Mouse (Mus musculus): ENCODE measurements around the gene Dock8.

Gene Dock8

DNA sequence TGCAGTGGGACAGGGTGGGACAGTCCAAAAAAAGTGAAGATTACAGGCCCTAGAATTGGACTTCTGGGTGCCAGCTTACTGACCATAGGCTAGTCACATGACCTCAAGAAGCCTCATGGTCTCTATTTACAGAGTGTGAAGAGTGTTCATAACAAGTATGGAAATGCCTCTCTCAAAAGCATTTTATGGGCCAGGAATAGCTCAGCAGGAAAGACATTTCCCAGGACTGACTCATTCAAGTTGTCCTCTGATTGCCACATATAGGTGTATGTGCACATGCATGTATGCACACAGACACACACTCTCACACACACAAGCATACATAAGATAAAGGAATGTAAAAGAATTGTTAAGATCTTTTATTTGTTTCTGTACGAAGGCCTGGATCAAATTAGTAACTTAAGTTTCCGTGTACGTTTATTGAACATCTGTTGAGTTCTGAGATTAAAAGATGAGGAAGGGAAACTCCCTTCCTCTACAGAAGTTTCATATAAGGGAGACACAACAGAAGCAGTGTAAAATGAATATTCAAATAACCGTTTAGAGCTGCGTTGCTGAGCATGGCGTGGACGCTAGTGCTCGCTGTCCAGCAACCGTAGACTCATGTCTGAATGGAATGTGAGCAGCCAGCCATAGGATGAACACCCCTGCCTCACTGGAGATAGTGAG is 63.0 kb downstream of the Dock8 start:
- DNase-seq (ENCODE audit: low spot score) = no peak

DNA sequence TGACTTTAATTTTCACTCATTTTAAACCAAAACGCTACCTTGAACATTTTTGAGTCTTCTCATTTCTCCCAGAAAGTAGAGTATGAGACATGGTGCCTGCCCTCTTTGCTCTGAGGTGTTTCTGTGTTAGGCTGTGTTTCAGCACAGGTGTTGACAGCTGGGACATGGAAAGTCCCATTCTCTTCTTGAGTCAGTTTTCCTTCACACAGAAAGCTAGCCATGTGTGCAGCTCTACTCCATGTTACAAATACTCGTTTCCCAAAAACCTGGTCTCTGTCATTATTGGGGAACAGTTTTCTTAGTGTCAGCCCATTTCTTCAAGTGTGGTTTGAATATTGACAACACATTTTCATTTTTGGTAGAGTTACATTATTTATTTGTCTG is 63.5 kb downstream of the Dock8 start:
- DNase-seq (ENCODE audit: low spot score) = no peak

DNA sequence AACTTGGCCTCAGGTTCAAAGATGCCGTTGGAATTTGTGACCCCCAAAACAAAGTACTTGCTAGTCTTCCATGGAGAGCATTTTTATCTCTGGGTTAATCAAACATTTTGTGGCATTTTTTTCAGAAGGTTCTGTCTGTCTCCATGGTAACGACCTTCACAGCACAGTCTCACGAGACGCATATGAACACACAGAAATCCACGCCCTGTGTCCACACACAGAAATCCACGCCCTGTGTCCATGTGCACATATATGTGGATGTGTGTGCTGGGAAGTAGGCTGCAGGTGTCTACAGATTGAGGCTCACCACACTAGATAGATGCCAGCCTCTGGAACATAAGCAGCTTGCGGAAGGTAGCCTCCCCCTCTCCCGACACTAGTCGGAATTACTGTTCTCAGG is 66.9 kb downstream of the Dock8 start:
- no peak for DNase-seq (ENCODE audit: low spot score)

DNA sequence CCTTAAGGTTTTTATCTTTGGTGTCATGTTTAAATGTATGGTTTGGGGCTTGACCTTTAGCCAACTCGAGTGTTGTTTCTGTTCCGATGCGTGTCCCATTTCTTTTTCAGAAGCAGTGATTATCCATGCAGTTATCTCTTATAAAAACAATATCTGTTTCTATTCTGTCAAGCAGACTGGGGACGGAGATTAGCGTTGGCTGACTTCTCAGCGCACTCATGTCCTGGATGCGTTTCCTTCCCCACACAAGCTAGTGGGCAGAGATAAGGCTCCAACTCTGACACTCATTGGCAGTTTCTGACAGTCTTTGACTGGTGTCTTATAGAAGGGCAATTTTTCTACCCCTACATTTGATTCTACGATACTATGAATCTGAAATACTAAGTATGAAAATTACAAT is 69.2 kb downstream of the Dock8 start:
- no peak for DNase-seq (ENCODE audit: low spot score)

DNA sequence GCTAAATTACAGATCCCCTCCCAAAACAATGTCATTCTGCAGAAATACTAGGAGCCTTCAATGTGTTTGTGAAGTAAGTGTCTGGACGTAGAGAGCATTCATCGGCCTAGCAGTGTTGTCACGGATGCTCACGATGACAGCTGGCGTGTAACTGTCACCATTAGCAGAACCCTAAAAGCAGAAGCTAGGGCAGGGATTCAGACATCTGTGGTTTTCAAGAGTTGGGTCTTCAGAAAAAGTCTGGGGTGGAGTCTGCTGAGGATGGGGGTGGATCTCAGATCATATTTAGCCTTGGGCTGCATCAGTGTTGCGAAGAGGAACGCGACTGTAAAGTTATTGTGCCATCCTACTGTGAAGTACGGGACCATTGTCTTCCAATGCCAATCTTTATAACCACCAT is 73.2 kb downstream of the Dock8 start:
- no peak for DNase-seq (ENCODE audit: low spot score)

DNA sequence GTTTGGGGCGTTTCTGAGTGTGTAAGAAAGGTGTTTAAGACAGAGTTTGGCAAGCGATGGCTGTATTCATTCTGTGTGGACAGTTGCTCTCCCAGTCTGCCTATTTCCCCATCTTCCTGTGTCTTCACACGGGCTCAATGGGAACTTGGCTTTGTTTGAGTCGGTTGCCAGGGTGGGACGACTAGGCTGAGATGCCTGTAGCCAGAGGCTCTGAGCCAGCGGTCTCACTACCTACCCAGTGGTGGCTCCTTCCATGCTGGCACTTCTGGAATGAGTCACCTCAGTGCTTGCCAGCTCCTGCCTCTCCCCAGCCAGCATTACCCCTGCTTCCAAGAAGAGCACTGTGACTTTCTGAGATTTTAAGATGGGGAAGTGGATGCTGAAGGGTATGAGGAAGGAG is 75.4 kb downstream of the Dock8 start:
- no peak for DNase-seq (ENCODE audit: low spot score)

DNA sequence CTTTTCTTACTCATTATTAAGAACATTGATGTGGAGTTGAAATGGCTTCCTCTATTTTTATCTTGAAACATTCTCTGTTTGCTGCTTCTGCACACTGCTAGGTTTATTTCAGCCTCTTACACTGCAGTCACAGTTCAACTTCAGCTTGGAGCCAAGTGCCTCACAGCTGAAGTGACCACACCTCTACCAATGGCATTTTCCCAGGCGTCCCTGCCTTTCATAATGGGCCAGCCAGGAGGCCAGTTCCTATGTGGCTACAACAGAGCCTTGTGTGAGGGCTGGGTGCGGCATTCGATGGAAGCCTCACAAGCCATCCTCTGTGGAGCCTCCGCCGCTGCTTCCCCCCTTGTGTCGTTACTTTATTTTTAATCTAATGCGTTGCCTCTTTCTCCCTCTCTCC is 78.3 kb downstream of the Dock8 start:
- DNase-seq (ENCODE audit: low spot score) = no peak

DNA sequence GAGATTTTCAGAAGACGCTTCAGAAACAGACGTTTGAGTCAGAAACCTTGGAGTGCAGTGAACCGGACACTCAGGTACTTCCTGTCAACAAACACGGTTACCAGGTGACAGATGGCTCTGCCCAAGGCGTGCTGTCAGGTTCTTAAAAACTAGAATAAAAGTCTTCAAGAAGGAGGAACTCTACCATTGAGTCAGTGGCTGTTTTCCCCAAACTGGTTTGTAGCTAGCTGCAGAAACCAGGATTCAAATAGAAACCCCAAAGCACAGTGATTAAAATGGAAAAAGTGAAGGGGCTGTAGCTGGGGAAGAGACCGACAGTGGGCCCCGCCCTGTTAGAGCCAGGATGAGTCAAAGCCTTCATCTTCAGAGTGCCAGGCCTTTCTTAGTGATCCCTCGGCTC is 78.8 kb downstream of the Dock8 start:
- DNase-seq (ENCODE audit: low spot score) = no peak

DNA sequence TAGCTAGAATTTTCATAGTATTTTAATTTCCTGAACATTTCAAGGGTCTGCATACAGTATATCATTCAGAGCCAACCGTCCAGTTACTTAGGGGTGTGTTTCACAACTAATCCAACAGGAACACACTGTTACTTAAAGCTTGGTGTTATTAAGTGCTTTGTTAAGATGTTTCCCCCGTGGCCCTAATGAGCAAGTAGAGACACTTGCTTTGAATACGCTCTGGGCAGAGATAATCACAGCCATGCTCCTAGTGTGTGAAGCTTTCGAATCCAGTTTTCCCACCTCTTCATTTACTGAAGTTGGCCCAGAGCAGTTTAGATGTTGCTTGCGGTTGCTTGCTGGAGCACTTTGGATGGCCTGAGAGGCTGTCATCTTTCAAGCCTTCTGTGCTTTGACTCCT is 80.8 kb downstream of the Dock8 start:
- no peak for DNase-seq (ENCODE audit: low spot score)

DNA sequence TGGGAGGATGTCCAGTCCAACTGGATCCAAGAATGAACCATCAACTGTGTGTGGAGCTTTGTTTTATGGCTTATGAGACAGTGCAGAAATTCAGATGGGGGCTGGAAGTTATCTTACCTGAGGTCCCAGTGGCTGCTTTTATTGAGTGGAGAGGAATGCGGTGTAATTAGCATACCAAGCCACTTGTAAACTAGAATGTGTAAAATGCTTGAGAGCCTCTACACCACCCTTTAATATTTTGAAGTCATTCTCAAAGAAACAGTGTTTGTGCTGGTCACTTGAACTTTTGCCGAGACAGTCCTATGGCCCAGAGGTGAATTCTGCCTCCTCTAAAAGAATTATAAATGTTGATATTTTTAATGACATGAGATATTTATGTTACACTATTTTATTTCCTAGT is 83.5 kb downstream of the Dock8 start:
- no peak for DNase-seq (ENCODE audit: low spot score)

DNA sequence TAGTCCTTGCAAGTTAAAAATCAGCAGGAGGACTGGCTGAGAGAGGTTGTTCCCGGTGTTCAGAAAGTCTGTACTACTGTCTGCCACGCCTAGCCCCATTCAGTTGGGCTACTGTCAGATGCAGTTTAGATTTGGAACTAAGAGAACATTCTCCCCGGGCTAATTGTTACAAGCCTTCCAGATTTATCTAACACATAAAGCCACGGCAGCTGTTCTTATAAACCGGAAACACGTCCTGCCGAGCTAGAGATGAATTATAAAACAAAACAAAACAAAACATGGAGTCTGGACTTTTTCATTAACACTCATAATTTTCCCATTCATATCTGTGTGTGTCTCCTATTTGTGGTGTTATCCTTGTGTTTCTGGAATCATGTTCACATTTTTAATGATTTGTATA is 87.8 kb downstream of the Dock8 start:
- no peak for DNase-seq (ENCODE audit: low spot score)

DNA sequence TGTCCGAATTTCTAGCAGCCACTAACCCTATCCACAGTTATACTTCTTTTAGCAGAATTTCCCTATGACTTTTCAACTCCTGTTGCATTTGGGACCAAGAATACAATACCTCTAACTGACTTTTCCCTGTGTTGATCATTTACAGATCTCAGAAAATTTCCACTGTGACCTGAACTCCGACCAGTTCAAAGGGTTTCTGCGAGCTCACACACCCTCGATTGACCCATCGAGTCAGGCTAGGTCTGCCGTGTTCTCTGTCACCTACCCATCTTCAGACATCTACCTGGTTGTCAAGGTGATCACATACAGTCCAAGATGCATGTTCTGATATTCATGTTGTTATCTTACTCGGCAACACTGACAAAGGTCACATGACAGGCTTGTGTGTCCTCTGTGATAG is 90.4 kb downstream of the Dock8 start:
- DNase-seq (ENCODE audit: low spot score) = no peak

DNA sequence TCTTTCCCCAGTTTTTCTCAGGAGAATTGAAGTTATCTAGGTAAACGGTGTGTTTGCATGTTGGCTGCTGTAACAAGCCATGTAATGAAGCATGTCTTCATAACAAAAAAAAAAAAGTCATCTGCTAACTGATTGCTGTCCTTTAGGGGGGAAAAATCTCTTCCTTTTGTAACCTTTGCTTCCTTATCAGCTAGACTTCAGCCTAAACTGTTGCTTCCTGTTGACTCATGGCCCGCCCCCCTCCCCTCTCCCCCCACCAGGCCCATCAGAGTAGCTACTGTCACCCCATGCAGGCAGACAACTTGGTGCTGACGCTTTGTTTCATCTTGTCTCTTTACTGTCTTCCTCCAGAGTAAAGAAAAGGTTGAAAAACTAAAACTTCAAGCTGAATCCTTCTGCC is 95.8 kb downstream of the Dock8 start:
- DNase-seq (ENCODE audit: low spot score) = no peak

DNA sequence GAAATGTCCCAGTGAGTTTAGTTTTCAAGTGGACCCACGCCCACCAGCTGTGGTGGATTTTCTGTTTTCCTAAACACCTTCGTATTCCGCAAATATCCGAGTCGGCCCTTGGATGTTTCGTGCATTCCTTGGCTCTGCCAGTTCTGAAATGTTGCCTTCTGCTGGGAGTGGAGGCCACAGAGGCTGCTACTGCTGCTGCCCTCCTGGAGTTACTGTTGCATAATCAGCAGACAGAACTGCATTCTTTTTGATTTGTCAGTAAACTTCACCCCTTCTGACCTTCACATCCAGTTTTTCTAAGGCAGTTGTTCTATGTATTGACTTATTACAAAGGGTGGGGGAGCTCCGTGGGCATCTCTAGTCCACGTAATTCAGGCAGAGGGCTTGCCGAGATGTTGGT is 97.0 kb downstream of the Dock8 start:
- DNase-seq (ENCODE audit: low spot score) = no peak

DNA sequence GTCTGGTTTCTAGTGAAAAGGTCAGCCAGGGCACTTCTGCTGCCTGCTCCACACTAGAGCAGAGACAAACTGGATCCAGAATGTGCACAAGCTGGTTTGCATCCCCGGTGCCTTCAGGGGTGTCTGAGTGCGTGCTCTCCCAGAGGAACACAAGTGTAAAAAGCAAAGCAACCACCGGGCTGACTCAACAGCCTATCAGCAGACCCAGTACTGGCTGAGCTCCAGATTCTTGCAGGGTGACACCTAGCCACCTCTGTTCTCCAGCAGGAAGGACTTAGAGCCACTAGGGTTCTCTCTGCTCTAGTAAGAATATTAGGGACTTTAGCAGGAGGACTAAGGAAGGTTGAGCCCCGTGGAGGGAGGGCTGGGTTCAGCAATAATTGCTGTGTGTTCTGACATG is 97.7 kb downstream of the Dock8 start:
- DNase-seq (ENCODE audit: low spot score) = no peak

DNA sequence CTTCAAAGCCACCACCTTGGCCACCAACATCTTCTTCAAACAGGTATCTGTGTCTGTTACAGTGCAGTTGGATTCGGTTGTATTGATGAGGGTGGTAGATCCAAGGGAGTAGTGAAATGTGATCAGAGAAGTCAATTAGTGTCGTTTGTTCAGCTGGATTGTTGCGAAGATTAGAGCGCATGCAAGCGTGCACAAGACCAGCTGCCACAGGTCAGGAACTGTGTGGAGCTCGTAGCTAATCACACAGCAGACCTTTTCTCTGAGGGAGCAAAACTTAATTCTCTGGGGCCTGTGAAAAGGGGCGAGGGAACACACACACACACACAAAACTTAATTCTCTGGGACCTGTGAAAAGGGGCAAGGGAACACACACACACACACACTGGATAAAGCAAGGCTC is 98.2 kb downstream of the Dock8 start:
- no peak for DNase-seq (ENCODE audit: low spot score)

DNA sequence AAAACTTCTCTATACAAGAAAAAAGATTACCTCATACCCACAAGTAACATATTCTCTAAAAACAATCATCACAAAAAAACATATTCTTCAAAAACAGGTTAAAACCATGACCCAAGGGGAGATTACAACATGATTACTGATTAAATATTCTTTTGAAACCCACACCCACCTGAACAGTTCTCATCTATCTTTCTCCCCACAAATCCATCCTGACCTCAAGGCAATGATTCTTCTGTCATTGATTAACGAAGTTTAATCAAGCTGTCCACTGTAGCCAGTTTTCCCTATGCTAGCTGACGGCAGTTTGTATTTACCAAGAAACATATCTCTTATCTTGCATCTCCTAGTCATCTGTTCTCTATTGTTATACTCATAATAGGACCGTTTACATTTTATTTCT is 98.6 kb downstream of the Dock8 start:
- no peak for DNase-seq (ENCODE audit: low spot score)

DNA sequence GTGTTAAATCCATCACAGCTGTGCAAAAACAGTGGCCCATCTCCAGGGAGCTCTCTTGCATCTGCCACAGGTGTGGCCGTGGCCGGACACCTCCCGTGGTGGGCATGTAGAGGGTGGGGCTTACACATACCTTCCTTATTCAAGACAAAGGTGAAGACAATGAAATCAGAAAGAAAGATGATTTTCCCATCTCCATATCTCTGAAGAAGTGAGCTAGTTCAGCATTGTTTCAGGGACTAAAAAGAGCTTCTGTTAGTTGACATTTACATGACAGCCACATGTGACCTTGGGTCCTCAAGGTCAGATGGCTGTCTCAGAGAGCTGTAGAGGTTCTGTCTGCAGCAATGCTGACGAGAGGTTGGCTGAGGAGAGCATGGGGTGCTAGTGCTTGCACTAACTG is 99.6 kb downstream of the Dock8 start:
- no peak for DNase-seq (ENCODE audit: low spot score)

DNA sequence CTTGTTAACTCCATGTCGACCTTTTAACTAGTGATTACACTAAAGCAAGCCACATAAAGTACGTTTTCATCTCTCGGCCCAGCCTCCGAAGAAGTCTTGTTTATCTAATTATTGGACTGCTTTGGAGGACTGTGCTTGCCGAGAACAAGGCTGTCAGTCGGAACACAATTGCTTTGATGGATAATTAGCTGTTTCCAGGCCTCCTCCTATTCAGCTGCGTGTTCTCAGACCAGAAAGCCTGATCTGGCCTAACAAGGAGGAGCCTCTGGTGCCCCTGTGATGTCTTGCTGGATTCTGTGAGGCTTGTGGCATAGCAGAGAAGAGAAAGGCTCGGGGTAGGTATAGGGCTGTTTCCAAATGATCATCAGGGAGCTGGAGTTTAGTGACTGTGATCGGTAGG is 106.3 kb downstream of the Dock8 start:
- DNase-seq (ENCODE audit: low spot score) = no peak

DNA sequence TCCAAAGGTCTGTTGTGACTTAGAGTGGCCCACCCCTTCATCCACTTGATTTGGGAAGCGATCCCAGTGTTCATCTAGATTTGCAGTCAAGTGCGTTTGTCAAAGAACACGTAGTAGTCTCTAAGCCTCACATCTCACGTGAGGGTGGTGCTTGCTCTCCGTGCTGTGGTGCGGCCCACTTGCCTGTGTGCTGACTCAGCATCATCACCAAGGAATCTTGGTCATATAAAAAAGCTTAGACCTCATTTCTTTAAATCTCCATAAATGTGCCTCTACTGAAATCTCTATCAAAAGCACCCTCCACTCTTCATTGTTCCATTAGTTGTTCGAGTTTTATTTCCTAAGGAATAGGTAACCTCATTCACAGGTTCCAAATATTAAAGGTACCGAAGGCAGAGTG is 107.0 kb downstream of the Dock8 start:
- DNase-seq (ENCODE audit: low spot score) = no peak

DNA sequence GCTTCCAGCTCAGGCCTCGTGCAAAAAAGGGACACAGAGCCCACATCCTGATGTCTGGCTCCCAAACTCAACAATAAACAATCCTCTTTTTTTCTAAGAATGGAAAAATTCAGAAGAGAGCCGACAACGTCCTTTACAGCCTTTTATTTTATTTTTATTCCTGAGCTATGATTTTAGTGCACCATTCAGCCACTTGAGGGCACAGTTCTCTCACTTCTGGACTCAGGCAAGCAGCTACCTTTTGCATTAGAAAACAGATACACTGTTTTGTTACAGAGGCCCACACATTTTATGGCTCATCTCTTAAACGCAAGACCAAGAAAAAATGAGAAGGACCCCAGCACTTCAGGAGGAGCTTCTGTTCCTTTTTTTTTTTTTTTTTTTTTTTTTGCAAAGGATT is 108.1 kb downstream of the Dock8 start:
- DNase-seq (ENCODE audit: low spot score) = no peak

DNA sequence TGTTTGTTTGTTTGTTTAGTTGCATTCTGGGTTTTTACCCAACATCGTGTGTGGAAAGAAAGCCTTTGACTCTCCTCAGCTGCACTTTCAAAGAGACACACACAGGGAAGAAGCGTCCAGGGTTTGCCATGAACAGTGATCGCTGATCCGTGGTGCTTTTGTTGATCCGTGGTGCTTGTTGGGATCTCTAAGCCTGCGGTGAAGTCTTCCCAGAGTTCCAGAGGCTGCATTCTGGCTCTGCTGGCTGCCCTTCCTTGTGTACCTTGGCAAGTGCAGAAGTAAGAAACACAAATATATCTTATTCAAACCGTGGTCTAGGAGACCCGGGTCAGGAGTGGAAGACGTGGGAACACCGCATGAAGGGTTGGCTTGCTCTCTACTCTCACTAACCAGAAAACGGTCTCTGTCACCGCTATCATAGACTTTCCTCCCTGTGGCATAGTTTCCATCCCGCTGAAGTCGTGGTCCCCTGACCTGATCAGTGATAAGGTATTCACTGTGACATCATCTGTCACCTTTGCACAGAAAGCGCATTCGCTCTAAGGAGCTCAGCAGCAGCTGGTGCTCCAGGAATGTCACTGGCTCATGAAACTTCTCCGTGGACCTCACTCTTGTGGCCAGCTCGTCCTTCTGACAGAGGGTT is 112.4 kb downstream of the Dock8 start:
- no peak for DNase-seq (ENCODE audit: low spot score)

DNA sequence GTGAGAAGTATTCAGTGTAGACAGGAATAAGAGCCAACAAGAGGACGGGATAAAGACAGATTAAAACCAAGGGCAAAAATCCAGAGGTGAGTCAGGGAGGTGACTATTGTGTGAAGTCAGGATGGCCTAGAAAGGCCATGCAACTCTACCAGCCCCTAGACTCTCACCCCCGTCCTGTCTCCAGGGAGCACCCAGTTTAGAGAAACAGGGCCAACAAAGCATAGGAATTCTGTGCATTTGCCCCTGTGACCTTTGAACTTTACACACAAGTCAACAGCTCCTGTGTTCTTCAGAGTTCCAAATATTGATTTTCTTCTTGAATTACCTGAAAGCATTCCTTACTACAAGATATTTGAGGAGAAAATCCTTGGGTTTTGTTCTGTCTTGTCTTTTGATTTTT is 117.6 kb downstream of the Dock8 start:
- DNase-seq (ENCODE audit: low spot score) = no peak

DNA sequence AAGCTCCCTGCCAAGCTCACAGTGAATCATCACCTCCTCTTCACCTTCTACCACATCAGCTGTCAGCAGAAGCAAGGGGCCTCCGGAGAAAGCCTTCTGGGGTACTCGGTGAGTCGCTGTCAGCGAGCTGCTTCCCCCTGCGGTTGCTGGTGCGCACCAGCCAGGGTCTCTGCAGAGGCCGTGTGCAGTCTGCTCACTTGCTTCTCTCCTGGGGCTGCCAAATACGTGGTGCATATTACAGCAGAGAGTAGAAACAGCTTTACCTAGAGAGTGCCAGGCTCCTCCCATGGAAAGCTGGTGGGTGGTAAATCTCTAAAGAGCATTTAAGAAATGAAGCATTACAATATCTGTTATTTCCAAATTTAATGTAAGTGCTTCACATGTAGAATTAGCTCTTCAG is 123.1 kb downstream of the Dock8 start:
- DNase-seq (ENCODE audit: low spot score) = peak; percentile 5

DNA sequence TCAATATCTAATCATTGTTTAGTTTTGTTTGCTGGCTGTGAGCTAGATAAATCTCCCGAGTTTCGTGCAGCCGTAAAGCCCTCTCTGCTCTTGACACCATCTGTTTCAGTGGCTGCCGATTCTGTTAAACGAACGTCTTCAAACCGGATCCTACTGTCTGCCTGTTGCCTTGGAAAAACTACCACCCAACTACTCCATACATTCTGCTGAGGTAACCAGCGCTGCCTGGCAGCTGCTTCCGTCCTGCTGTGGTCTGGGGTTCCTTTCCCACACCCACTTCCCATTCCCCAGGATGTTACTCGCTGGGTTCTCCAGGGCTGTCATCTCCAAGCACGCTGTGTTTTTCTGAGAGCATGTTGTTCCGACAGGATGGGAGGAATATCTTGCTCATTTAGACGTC is 123.7 kb downstream of the Dock8 start:
- DNase-seq (ENCODE audit: low spot score) = no peak

All from left cerebral cortex, adult 11 months (tissue).